In the genomic region with DNA sequence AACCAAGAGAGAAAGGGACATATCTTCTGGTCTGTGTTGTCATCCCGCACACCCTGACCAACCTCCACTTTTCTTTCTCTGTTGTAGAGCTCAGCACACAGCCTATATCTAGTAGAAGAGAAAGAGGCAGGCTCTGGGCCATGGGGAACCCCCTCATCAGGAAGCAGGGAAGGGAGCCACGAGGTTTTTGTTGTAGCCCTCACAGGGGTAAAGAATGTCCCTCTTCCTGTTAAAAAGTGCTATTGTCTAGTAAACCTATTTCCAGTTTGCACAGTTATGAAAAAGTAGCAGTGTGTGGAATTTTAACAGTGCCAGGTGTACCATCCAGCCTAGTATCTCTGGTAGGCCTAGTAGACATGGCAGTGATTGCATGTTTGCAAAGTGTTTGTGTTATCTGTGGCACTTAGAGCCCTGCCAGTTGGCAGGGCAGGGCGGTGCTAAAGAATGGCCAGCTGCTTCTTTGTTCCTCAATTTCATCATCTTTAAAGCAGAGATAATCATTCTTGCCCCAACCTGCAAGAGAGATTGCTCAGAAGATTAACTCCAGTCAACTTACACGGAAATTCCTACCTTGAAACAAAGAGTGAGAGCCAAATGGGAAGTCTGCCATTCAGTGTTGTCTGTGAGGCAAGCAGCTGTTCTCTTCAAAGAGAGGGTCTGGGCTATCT, we compare ENCODE assay signal across 8 mouse cellular contexts. TPM values are rescaled to one million over a fixed set of nuclear protein-coding genes. Genes with fewer than 3 reads are reported as not detected.
A peak's percentile ranks its signal among the peaks of the same experiment; 100 is the strongest.
DNase-seq lines count a peak whose midpoint lies in the region; ATAC-seq lines count a peak whose summit lies in the region.

No protein-coding gene starts in this region.

- peaks cover 41% of the 10 kb centered on the region for H3K36me3 ChIP-seq in heart, embryonic 14.5 days (ENCODE audit: control insufficient read depth, insufficient read depth, low read length)
- H3K36me3 ChIP-seq in hindbrain, embryonic 12.5 days, result peaks cover 44% of the 10 kb centered on the region

- H3K27me3 ChIP-seq in heart, embryonic 14.5 days (ENCODE audit: control insufficient read depth, insufficient read depth, low read length), result no peaks in the 10 kb centered on the region
- H3K27me3 ChIP-seq in hindbrain, embryonic 12.5 days, result no peaks in the 10 kb centered on the region

- peak overlapping the region; percentile 76 for H3K4me2 ChIP-seq in heart, embryonic 14.5 days (ENCODE audit: low read length)
- H3K4me2 ChIP-seq in hindbrain, embryonic 12.5 days (replicated peaks), result peak overlapping the region; percentile 88

- WGBS in heart, embryonic 14.5 days, result 62% methylated on average over 4 of the region's 4 CpGs
- WGBS in hindbrain, embryonic 12.5 days, result 74% methylated on average over 4 of the region's 4 CpGs

- peak overlapping the region in 1 of 2 experiments; percentile 76; a peak in 2 of 4 replicates for H3K4me3 ChIP-seq in heart, embryonic 14.5 days (ENCODE audit: control insufficient read depth in 1 of 2, insufficient read depth in 1 of 2, low read depth in 1 of 2, low read length in 2 of 2)
- H3K4me3 ChIP-seq in hindbrain, embryonic 12.5 days, result peak overlapping the region; percentile 94

- ATAC-seq in heart, embryonic 14.5 days (ENCODE audit: insufficient number of reproducible peaks, insufficient read depth, low FRiP score, low read depth), result no peak
- no peak for ATAC-seq in hindbrain, embryonic 12.5 days (ENCODE audit: low FRiP score)
- ATAC-seq in megakaryocyte-erythroid progenitor cell, adult 5-6 weeks (replicated peaks; ENCODE audit: low FRiP score, low TSS enrichment, poor library complexity, severe bottlenecking), result 0 out of 2 replicates have a peak, but pooled peaks have one; percentile 30

- H3K9ac ChIP-seq in heart, embryonic 14.5 days (ENCODE audit: low read length), result peak overlapping the region; percentile 89
- peak overlapping the region; percentile 98 for H3K9ac ChIP-seq in hindbrain, embryonic 12.5 days

- no peaks in the 10 kb centered on the region for H3K9me3 ChIP-seq in heart, embryonic 14.5 days (ENCODE audit: control insufficient read depth, low read length)
- H3K9me3 ChIP-seq in hindbrain, embryonic 12.5 days (replicated peaks), result no peaks in the 10 kb centered on the region

- peaks cover 6 to 15% of the 10 kb centered on the region in 2 experiments for H3K4me1 ChIP-seq in heart, embryonic 14.5 days (ENCODE audit: control insufficient read depth in 2 of 2, insufficient read depth in 2 of 2, low read length in 2 of 2)
- peaks cover 15% of the 10 kb centered on the region for H3K4me1 ChIP-seq in hindbrain, embryonic 12.5 days

- no peak overlapping the region for H3K27ac ChIP-seq in heart, embryonic 14.5 days (replicated peaks in 1 of 2; ENCODE audit: control insufficient read depth in 1 of 2, insufficient read depth in 1 of 2, low read depth in 2 of 2, low read length in 2 of 2)
- H3K27ac ChIP-seq in hindbrain, embryonic 12.5 days, result no peak overlapping the region; the same call in 1 of the 2 replicates

- no peak for DNase-seq in heart, adult 9 months (ENCODE audit: low spot score in 2 of 2)
- DNase-seq in MN1 (ENCODE audit: low spot score), result peak; percentile 6
- DNase-seq in thymus, postnatal 4 days, result no peak
- no peak for DNase-seq in frontal cortex, adult 2 months (ENCODE audit: extremely low spot score in 1 of 2, low spot score in 1 of 2)
- no peak for DNase-seq in T-cell, adult 2 months (ENCODE audit: low spot score)

RNA-seq across cellular contexts. Expression of a gene that starts 2.2 kb away (rescaled TPM):
- 6.0 and 6.7 TPM in 2 replicates for polyA plus RNA-seq in heart, embryonic 14.5 days (2014; fragmentation: Nextera tagmentation; extraction: Ambion mirVana)
- 27.0 and 28.3 TPM in 2 replicates for polyA plus RNA-seq in hindbrain, embryonic 12.5 days (2016; fragmentation: Nextera tagmentation; extraction: Ambion mirVana)
- 10.0 and 12.6 TPM in 2 replicates for total RNA-seq in megakaryocyte-erythroid progenitor cell, adult 5-6 weeks (2014; fragmentation: Nextera tagmentation)
- total RNA-seq in megakaryocyte-erythroid progenitor cell, adult 5-6 weeks (2017), result 10.7 TPM in 2 replicates
- polyA plus RNA-seq in frontal cortex, adult 2 months (2012; rRNA removed), result 11.2 and 11.5 TPM in 2 replicates

RNA-seq across cellular contexts. Expression of a gene that starts 41.1 kb away (rescaled TPM):
- polyA plus RNA-seq in heart, embryonic 14.5 days (2014; fragmentation: Nextera tagmentation; extraction: Ambion mirVana), result 7.1 and 7.2 TPM in 2 replicates
- 19.7 and 20.7 TPM in 2 replicates for polyA plus RNA-seq in hindbrain, embryonic 12.5 days (2016; fragmentation: Nextera tagmentation; extraction: Ambion mirVana)
- 9.7 and 14.9 TPM in 2 replicates for total RNA-seq in megakaryocyte-erythroid progenitor cell, adult 5-6 weeks (2014; fragmentation: Nextera tagmentation)
- total RNA-seq in megakaryocyte-erythroid progenitor cell, adult 5-6 weeks (2017), result 5.6 and 9.2 TPM in 2 replicates
- 10.5 and 12.9 TPM in 2 replicates for polyA plus RNA-seq in frontal cortex, adult 2 months (2012; rRNA removed)

RNA-seq across cellular contexts. Expression of a gene that starts 43.7 kb away (rescaled TPM):
- 3.9 and 4.7 TPM in 2 replicates for polyA plus RNA-seq in heart, embryonic 14.5 days (2014; fragmentation: Nextera tagmentation; extraction: Ambion mirVana)
- polyA plus RNA-seq in hindbrain, embryonic 12.5 days (2016; fragmentation: Nextera tagmentation; extraction: Ambion mirVana), result 14.0 and 15.1 TPM in 2 replicates
- 18.4 and 19.4 TPM in 2 replicates for total RNA-seq in megakaryocyte-erythroid progenitor cell, adult 5-6 weeks (2014; fragmentation: Nextera tagmentation)
- total RNA-seq in megakaryocyte-erythroid progenitor cell, adult 5-6 weeks (2017), result 15.7 and 20.1 TPM in 2 replicates
- 14.3 and 15.4 TPM in 2 replicates for polyA plus RNA-seq in frontal cortex, adult 2 months (2012; rRNA removed)

RNA-seq across cellular contexts. Expression of a gene that starts 48.5 kb away (rescaled TPM):
- polyA plus RNA-seq in heart, embryonic 14.5 days (2014; fragmentation: Nextera tagmentation; extraction: Ambion mirVana), result 1.0 and 1.4 TPM in 2 replicates
- 12.1 and 12.7 TPM in 2 replicates for polyA plus RNA-seq in hindbrain, embryonic 12.5 days (2016; fragmentation: Nextera tagmentation; extraction: Ambion mirVana)
- total RNA-seq in megakaryocyte-erythroid progenitor cell, adult 5-6 weeks (2014; fragmentation: Nextera tagmentation), result 0.87 and 2.4 TPM in 2 replicates
- 0.70 and 4.2 TPM in 2 replicates for total RNA-seq in megakaryocyte-erythroid progenitor cell, adult 5-6 weeks (2017)
- polyA plus RNA-seq in frontal cortex, adult 2 months (2012; rRNA removed), result 2.4 TPM in 2 replicates
